9 mouse cellular contexts compared by ENCODE assay signal in the genomic region with DNA sequence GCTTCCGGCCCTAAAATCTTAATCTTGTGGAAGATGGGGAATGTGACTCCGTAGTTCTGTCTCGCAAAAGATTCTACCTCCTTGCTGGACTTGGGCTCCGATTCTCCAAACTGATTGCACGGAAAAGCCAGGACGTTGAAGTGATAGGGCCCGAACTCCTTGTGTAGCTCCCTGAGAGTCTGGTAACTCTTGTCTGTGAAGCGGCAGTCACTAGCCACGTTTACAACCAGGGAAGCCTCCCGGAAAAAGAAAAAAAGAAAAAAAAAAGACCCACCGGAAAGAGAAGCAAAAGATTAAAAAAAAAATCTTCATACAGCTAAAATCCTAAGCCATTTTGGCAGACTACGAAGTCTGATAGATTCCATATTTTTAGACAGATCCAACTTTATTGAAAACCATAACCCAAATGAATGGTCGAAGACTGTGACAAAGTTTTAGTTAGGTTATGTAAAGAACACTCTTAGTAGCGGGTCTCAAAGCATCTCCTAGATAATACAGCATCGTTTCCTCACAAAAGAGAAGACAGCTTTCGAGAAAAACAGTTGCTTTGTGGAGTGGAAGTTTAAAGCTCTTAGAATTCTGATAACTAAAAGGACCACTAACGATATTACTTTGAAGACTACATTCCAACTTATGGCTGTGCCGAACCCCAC. TPM values are rescaled to one million over a fixed set of nuclear protein-coding genes. Genes with fewer than 3 reads are reported as not detected.
A peak's percentile ranks its signal among the peaks of the same experiment; 100 is the strongest.
DNase-seq lines count a peak whose midpoint lies in the region; ATAC-seq and TF ChIP-seq lines count a peak whose summit lies in the region.
"Had no signal": no experiment of that assay in that cellular context is flagged by ENCODE, and none has a peak within 500 bp of the region (broad histone marks: within the 10 kb centered on the region; RNA-seq: fewer than 3 reads in every experiment).

No protein-coding gene starts in this region.

- peaks cover 28% of the 10 kb centered on the region for H3K36me3 ChIP-seq in heart, embryonic 10.5 days
- peaks cover 34% of the 10 kb centered on the region for H3K36me3 ChIP-seq in midbrain, embryonic 10.5 days

- 19% methylated on average over 18 of the region's 18 CpGs for WGBS in heart, embryonic 10.5 days
- 33% methylated on average over 18 of the region's 18 CpGs for WGBS in midbrain, embryonic 10.5 days

- H3K27ac ChIP-seq in heart, embryonic 10.5 days = peak overlapping the region; percentile 86
- H3K27ac ChIP-seq in midbrain, embryonic 10.5 days (replicated peaks) = peak overlapping the region; percentile 86

- no peak for ATAC-seq in megakaryocyte-erythroid progenitor cell, adult 5-6 weeks (replicated peaks; ENCODE audit: low FRiP score, low TSS enrichment, poor library complexity, severe bottlenecking)

- no peak for TF ChIP-seq CTCF in brain, embryonic 14.5 days (IDR thresholded peaks at IDR 0.05; ENCODE audit: borderline replicate concordance, extremely low read depth, insufficient read depth, insufficient read length)

- DNase-seq in heart, embryonic 10.5 days (ENCODE audit: low spot score) = peak; percentile 71
- no peak for DNase-seq in heart, postnatal 25 days (ENCODE audit: low spot score)
- DNase-seq in brain, embryonic 14.5 days (ENCODE audit: low read depth) = peak; percentile 29
- DNase-seq in heart, postnatal 4 days = peak; percentile 11
- DNase-seq in midbrain, embryonic 10.5 days (ENCODE audit: low spot score) = no peak
- DNase-seq in frontal cortex, postnatal 14 days (ENCODE audit: low spot score in 2 of 2) = no peak
- DNase-seq in left cerebral cortex, adult 8-10 months (ENCODE audit: low spot score in 2 of 2) = no peak

- H3K4me1 ChIP-seq in heart, embryonic 10.5 days = peaks cover 19% of the 10 kb centered on the region; the same call in 1 of the 2 replicates
- H3K4me1 ChIP-seq in midbrain, embryonic 10.5 days = peaks cover 12% of the 10 kb centered on the region

- no peak for TF ChIP-seq POLR2A in brain, embryonic 14.5 days (IDR thresholded peaks at IDR 0.05; ENCODE audit: borderline replicate concordance, extremely low read depth, insufficient read depth, insufficient read length, poor library complexity, severe bottlenecking)

- intact Hi-C loops in heart, postnatal 25 days (cut with DNase I) = loop anchor here (1.0 to 10.0 kb wide), 3 partner anchors 220 to 619 kb away; partner anchors contain the start of gene Hspb3

- H3K9me3 ChIP-seq in heart, embryonic 10.5 days = no peaks in the 10 kb centered on the region
- H3K9me3 ChIP-seq in midbrain, embryonic 10.5 days (replicated peaks) = no peaks in the 10 kb centered on the region

- H3K27me3 ChIP-seq in heart, embryonic 10.5 days (ENCODE audit: insufficient read depth, poor library complexity, severe bottlenecking) = no peaks in the 10 kb centered on the region
- H3K27me3 ChIP-seq in midbrain, embryonic 10.5 days (ENCODE audit: low read depth, poor library complexity, severe bottlenecking) = no peaks in the 10 kb centered on the region

- H3K4me3 ChIP-seq in heart, embryonic 10.5 days = peak overlapping the region; percentile 70
- H3K4me3 ChIP-seq in midbrain, embryonic 10.5 days = peak overlapping the region; percentile 64

RNA-seq across cellular contexts. Expression of gene Gpx8, which starts 0.6 kb away (rescaled TPM):
- 124 and 134 TPM in 2 replicates for polyA plus RNA-seq in heart, embryonic 10.5 days (2016; fragmentation: Nextera tagmentation; extraction: Ambion mirVana)
- 10 to 100 TPM; 37.7 to 41.6 TPM for total RNA-seq in heart, postnatal 25 days (2021)
- polyA plus RNA-seq in brain, embryonic 14.5 days (2012; rRNA removed) = 25.5 and 30.1 TPM in 2 replicates
- total RNA-seq in heart, postnatal 4 days (2021) = 10 to 100 TPM; 59.5 to 61.2 TPM
- 104 and 109 TPM in 2 replicates for polyA plus RNA-seq in midbrain, embryonic 10.5 days (2016; fragmentation: Nextera tagmentation; extraction: Ambion mirVana)
- not detected in 2 replicates for total RNA-seq in megakaryocyte-erythroid progenitor cell, adult 5-6 weeks (2014; fragmentation: Nextera tagmentation)
- total RNA-seq in megakaryocyte-erythroid progenitor cell, adult 5-6 weeks (2017) = not detected in 2 replicates
- 1 to 10 TPM; 4.3 to 8.4 (median 6.3) TPM for total RNA-seq in left cerebral cortex, adult 8-10 months (2022)

RNA-seq across cellular contexts. Expression of gene Cdc20b, which starts 10.7 kb away (rescaled TPM):
- polyA plus RNA-seq in heart, embryonic 10.5 days (2016; fragmentation: Nextera tagmentation; extraction: Ambion mirVana) = not detected in 2 replicates
- total RNA-seq in heart, postnatal 25 days (2021) = not detected
- polyA plus RNA-seq in brain, embryonic 14.5 days (2012; rRNA removed) = 0.86 and 1.1 TPM in 2 replicates
- not detected for total RNA-seq in heart, postnatal 4 days (2021)
- polyA plus RNA-seq in midbrain, embryonic 10.5 days (2016; fragmentation: Nextera tagmentation; extraction: Ambion mirVana) = 0.17 TPM in 1 of 2 replicates, not detected in the other
- not detected in 2 replicates for total RNA-seq in megakaryocyte-erythroid progenitor cell, adult 5-6 weeks (2014; fragmentation: Nextera tagmentation)
- not detected in 2 replicates for total RNA-seq in megakaryocyte-erythroid progenitor cell, adult 5-6 weeks (2017)
- not detected for total RNA-seq in left cerebral cortex, adult 8-10 months (2022)
- total RNA-seq: common myeloid progenitor, adult 5-6 weeks had no signal

RNA-seq across cellular contexts. Expression of gene Mcidas, which starts 51.9 kb away (rescaled TPM):
- 0.13 TPM in 1 of 2 replicates, not detected in the other for polyA plus RNA-seq in heart, embryonic 10.5 days (2016; fragmentation: Nextera tagmentation; extraction: Ambion mirVana)
- total RNA-seq in heart, postnatal 25 days (2021) = not detected
- polyA plus RNA-seq in brain, embryonic 14.5 days (2012; rRNA removed) = 0.85 and 1.1 TPM in 2 replicates
- total RNA-seq in heart, postnatal 4 days (2021) = not detected
- 0.25 TPM in 1 of 2 replicates, not detected in the other for polyA plus RNA-seq in midbrain, embryonic 10.5 days (2016; fragmentation: Nextera tagmentation; extraction: Ambion mirVana)
- total RNA-seq in megakaryocyte-erythroid progenitor cell, adult 5-6 weeks (2014; fragmentation: Nextera tagmentation) = not detected in 2 replicates
- not detected in 2 replicates for total RNA-seq in megakaryocyte-erythroid progenitor cell, adult 5-6 weeks (2017)
- 1 to 10 TPM in 1 of 4 experiments, under 1 TPM in 3; 0.74 to 1.3 (median 0.86) TPM for total RNA-seq in left cerebral cortex, adult 8-10 months (2022)
- total RNA-seq: common myeloid progenitor, adult 5-6 weeks had no signal

RNA-seq across cellular contexts. Expression of gene Gzma, which starts 55.2 kb away (rescaled TPM):
- not detected in 2 replicates for polyA plus RNA-seq in heart, embryonic 10.5 days (2016; fragmentation: Nextera tagmentation; extraction: Ambion mirVana)
- under 1 TPM in 1 of 2 experiments, not detected in 1; 0.42 TPM for total RNA-seq in heart, postnatal 25 days (2021)
- not detected in 2 replicates for polyA plus RNA-seq in brain, embryonic 14.5 days (2012; rRNA removed)
- total RNA-seq in heart, postnatal 4 days (2021) = not detected
- polyA plus RNA-seq in midbrain, embryonic 10.5 days (2016; fragmentation: Nextera tagmentation; extraction: Ambion mirVana) = not detected in 2 replicates
- total RNA-seq in megakaryocyte-erythroid progenitor cell, adult 5-6 weeks (2014; fragmentation: Nextera tagmentation) = 1.2 and 8.1 TPM in 2 replicates
- total RNA-seq in megakaryocyte-erythroid progenitor cell, adult 5-6 weeks (2017) = 42.0 TPM in 1 of 2 replicates, not detected in the other
- not detected for total RNA-seq in left cerebral cortex, adult 8-10 months (2022)

RNA-seq across cellular contexts. Expression of gene Ccno, which starts 58.0 kb away (rescaled TPM):
- polyA plus RNA-seq in heart, embryonic 10.5 days (2016; fragmentation: Nextera tagmentation; extraction: Ambion mirVana) = 0.10 TPM in 1 of 2 replicates, not detected in the other
- under 1 TPM in 1 of 2 experiments, not detected in 1; 0.26 TPM for total RNA-seq in heart, postnatal 25 days (2021)
- 3.0 and 3.8 TPM in 2 replicates for polyA plus RNA-seq in brain, embryonic 14.5 days (2012; rRNA removed)
- under 1 TPM in 1 of 2 experiments, not detected in 1; 0.16 TPM for total RNA-seq in heart, postnatal 4 days (2021)
- polyA plus RNA-seq in midbrain, embryonic 10.5 days (2016; fragmentation: Nextera tagmentation; extraction: Ambion mirVana) = 0.21 and 0.79 TPM in 2 replicates
- total RNA-seq in megakaryocyte-erythroid progenitor cell, adult 5-6 weeks (2014; fragmentation: Nextera tagmentation) = not detected in 2 replicates
- total RNA-seq in megakaryocyte-erythroid progenitor cell, adult 5-6 weeks (2017) = 3.2 TPM in 1 of 2 replicates, not detected in the other
- total RNA-seq in left cerebral cortex, adult 8-10 months (2022) = 1 to 10 TPM; 1.8 to 3.6 (median 3.1) TPM
- total RNA-seq: common myeloid progenitor, adult 5-6 weeks had no signal

Comparison
In these comparisons a context has a peak if more than half of its experiments do, and no peak if none do; other contexts are left out.
1. DNase-seq: peak in heart, embryonic 10.5 days (single experiment), brain, embryonic 14.5 days (single experiment) and heart, postnatal 4 days (single experiment); none in heart, postnatal 25 days (single experiment), midbrain, embryonic 10.5 days (single experiment), frontal cortex, postnatal 14 days (0 of 2) and left cerebral cortex, adult 8-10 months (0 of 2).
2. RNA of gene Gpx8, which starts 0.6 kb away (total RNA-seq): 59.5 to 61.2 TPM in heart, postnatal 4 days, 37.7 to 41.6 TPM in heart, postnatal 25 days and 4.3 to 8.4 TPM in left cerebral cortex, adult 8-10 months; not detected in megakaryocyte-erythroid progenitor cell, adult 5-6 weeks; every median in the first group is over 4 times any median in the second.